Mouse (Mus musculus): Measurements from ENCODE around the gene Ccdc14. TPM values are rescaled to one million over a fixed set of nuclear protein-coding genes. Genes with fewer than 3 reads are reported as not detected.
A peak's percentile ranks its signal among the peaks of the same experiment; 100 is the strongest.
"Not testable (repeated sequence)": the region's sequence is repeated elsewhere in the genome, so short reads cannot be mapped to it uniquely, and the experiment has no call there.

Gene Ccdc14
- total RNA-seq (2021) (1 to 10 TPM; 2.4 to 2.8 TPM), polyA plus RNA-seq (2012; rRNA removed) (1.3 and 2.2 TPM in 2 replicates)
- long read RNA-seq, full-length matches to known transcripts: 2 of 3 reads
- long read RNA-seq, partial matches to known transcripts: 1 of 3 reads
- long read RNA-seq, other reads (novel, unspliced or antisense): 0 of 3 reads

GRCm38 (mm10) chr16:34690334-34691144 lies at the start of gene Ccdc14:
Gene Ccdc14, plus strand, starts transcription at chr16:34690616.
- 1% methylated on average over 53 of the region's 53 CpGs for WGBS

DNA sequence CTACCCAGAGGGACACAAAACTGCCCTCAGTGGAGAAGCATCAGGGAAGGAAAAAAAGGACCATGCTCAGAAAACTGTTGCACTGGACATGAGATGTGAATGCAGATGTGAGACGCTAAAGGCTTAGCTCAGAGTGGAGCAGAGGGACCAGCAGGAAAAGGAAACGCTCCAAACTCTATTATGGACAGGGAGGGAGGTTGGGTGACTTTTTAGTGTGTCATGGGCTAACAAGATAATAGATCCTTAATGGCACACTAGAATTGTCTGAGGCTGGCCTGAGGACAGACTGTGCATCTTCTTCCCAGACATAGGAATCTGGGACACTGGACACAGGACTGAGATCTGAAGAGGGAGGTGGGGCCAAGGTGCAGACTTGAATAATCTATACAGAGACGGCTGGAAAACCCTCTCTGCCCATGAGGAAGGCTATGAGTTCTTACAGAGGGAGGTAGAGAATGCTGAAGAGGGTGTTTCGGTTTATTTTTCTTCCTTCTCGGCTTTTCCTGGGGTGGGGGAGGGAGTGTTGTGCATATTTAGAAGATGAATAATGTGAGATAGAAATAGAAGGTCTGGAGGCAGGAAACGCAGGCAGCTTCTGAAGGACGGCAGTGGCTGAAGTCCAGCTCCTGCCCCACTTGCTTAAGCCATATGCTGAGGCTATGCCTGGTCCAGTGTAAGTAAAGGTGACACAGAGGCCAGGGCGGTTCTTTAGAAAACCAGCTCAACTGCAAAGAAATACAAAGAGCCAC lies 46.7 kb upstream of the Ccdc14 start:
- WGBS: 20% methylated on average over 8 of the region's 8 CpGs
- H3K27ac ChIP-seq: no peak overlapping the region
- intact Hi-C loops (cut with DNase I): no loop called here

More at GRCm38 (mm10) chr16:34690334-34691144, at the start of gene Ccdc14:
- H3K9ac ChIP-seq (ENCODE audit: low read depth, low read length): peak within 1 kb of the TSS; percentile 52
- DNase-seq: peak; percentile 88 to 91
- intact Hi-C loops (cut with DNase I): no loop called here
- H3K27me3 ChIP-seq (ENCODE audit: control insufficient read depth, insufficient read depth, low read length): no peaks in the 10 kb centered on the region
- H3K27ac ChIP-seq: peak within 1 kb of the TSS; percentile 60
- H3K4me3 ChIP-seq: peak within 1 kb of the TSS; percentile 79
- no peaks in the 10 kb centered on the region for H3K79me2 ChIP-seq (replicated peaks; ENCODE audit: control insufficient read depth, insufficient read depth, low read length)
- H3K4me1 ChIP-seq (ENCODE audit: control insufficient read depth, insufficient read depth, low read length): peaks cover 4% of the 10 kb centered on the region
- no peaks in the 10 kb centered on the region for H3K36me3 ChIP-seq (ENCODE audit: control insufficient read depth, insufficient read depth, low read length)
- TF ChIP-seq EP300 (IDR thresholded peaks at IDR 0.05; ENCODE audit: insufficient read depth, low read depth, low read length) (no peak), CTCF (IDR thresholded peaks at IDR 0.05) (no peak)

DNA sequence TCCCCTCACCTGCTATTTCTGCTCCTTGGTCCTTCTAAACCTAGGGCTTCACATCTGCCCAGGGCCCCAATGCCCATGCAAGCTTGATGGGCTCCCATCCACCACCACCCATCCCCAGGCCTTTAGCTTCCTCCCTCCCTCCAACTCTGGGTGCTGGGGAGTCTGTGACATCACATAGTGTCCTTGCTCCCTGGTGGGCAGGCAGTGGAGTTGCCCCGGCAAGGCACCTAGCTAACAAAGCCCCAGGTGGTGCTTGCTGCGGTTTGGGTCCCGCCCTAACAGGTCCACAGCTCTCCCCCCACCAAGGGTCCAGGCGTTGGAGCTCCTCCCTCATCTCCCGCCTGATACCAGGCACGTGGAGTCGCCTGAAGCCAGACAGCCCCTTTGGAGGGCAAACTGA lies 40.8 kb upstream of the Ccdc14 start, which contains the start of gene Ropn1:
Ropn1 (plus strand) TSS at position 301 of the 400 bp plus-strand sequence.
- intact Hi-C loops (cut with DNase I): no loop called here
- H3K79me2 ChIP-seq (replicated peaks; ENCODE audit: control insufficient read depth, insufficient read depth, low read length): no peaks in the 10 kb centered on the region
- no peaks in the 10 kb centered on the region for H3K36me3 ChIP-seq (ENCODE audit: control insufficient read depth, insufficient read depth, low read length)
- no peaks in the 10 kb centered on the region for H3K27me3 ChIP-seq (ENCODE audit: control insufficient read depth, insufficient read depth, low read length)
- DNase-seq: no peak
- no peak within 1 kb of the TSS for H3K27ac ChIP-seq
- no peaks in the 10 kb centered on the region for H3K4me1 ChIP-seq (ENCODE audit: control insufficient read depth, insufficient read depth, low read length)
- H3K4me3 ChIP-seq: no peak within 1 kb of the TSS
- WGBS: 53% methylated on average over 7 of the region's 7 CpGs
- no peak within 1 kb of the TSS for H3K9ac ChIP-seq (ENCODE audit: low read depth, low read length)
- no peak for TF ChIP-seq EP300 (IDR thresholded peaks at IDR 0.05; ENCODE audit: insufficient read depth, low read depth, low read length)
- TF ChIP-seq POLR2A (IDR thresholded peaks at IDR 0.05; ENCODE audit: insufficient read depth, low read depth, low read length): no peak
- no peak for TF ChIP-seq CTCF (IDR thresholded peaks at IDR 0.05)

More for the DNA sequence above, 46.7 kb upstream of the Ccdc14 start:
- H3K9ac ChIP-seq (ENCODE audit: low read depth, low read length): no peak overlapping the region
- H3K79me2 ChIP-seq (replicated peaks; ENCODE audit: control insufficient read depth, insufficient read depth, low read length): no peaks in the 10 kb centered on the region
- H3K4me3 ChIP-seq: no peak overlapping the region
- TF ChIP-seq POLR2A (IDR thresholded peaks at IDR 0.05; ENCODE audit: insufficient read depth, low read depth, low read length) (no peak), EP300 (IDR thresholded peaks at IDR 0.05; ENCODE audit: insufficient read depth, low read depth, low read length) (no peak), CTCF (IDR thresholded peaks at IDR 0.05) (no peak)
- peaks cover 1% of the 10 kb centered on the region for H3K4me1 ChIP-seq (ENCODE audit: control insufficient read depth, insufficient read depth, low read length)
- DNase-seq: no peak
- H3K36me3 ChIP-seq (ENCODE audit: control insufficient read depth, insufficient read depth, low read length): no peaks in the 10 kb centered on the region
- no peaks in the 10 kb centered on the region for H3K27me3 ChIP-seq (ENCODE audit: control insufficient read depth, insufficient read depth, low read length)

DNA sequence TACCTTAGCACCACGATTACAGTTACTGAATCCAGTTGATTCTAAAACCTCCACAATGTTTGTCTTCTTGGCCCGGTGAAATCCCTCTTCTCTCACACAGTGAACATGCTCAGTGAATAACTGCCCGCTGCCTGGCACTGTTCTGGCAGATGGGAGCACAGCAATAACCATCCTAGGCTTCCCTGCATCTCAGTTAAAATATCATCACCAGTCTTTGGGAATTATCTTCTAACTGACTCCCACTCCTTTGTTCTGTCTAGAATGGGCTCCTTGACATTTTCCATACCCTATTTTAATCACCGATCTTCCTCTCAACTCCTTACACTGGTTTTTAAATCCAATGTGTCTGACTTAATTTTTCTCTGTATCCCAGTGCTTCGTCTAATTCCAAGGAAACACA lies 37.4 kb upstream of the Ccdc14 start:
- peaks cover 2% of the 10 kb centered on the region for H3K4me1 ChIP-seq (ENCODE audit: control insufficient read depth, insufficient read depth, low read length)
- TF ChIP-seq EP300 (IDR thresholded peaks at IDR 0.05; ENCODE audit: insufficient read depth, low read depth, low read length): no peak
- TF ChIP-seq CTCF (IDR thresholded peaks at IDR 0.05): no peak
- no peaks in the 10 kb centered on the region for H3K27me3 ChIP-seq (ENCODE audit: control insufficient read depth, insufficient read depth, low read length)
- intact Hi-C loops (cut with DNase I): no loop called here
- 82% methylated on average over 5 of the region's 5 CpGs for WGBS
- no peaks in the 10 kb centered on the region for H3K36me3 ChIP-seq (ENCODE audit: control insufficient read depth, insufficient read depth, low read length)
- no peak for DNase-seq
- H3K79me2 ChIP-seq (replicated peaks; ENCODE audit: control insufficient read depth, insufficient read depth, low read length): no peaks in the 10 kb centered on the region
- no peak overlapping the region for H3K27ac ChIP-seq
- no peak overlapping the region for H3K9ac ChIP-seq (ENCODE audit: low read depth, low read length)
- no peak overlapping the region for H3K4me3 ChIP-seq

GRCm38 (mm10) chr16:34657566-34657965 lies 32.9 kb upstream of the Ccdc14 start:
- H3K4me3 ChIP-seq; H3K27ac ChIP-seq; H3K36me3 ChIP-seq (ENCODE audit: control insufficient read depth, insufficient read depth, low read length); H3K27me3 ChIP-seq (ENCODE audit: control insufficient read depth, insufficient read depth, low read length); H3K79me2 ChIP-seq (replicated peaks; ENCODE audit: control insufficient read depth, insufficient read depth, low read length); H3K9ac ChIP-seq (ENCODE audit: low read depth, low read length); H3K4me1 ChIP-seq (ENCODE audit: control insufficient read depth, insufficient read depth, low read length); DNase-seq; intact Hi-C loops (cut with DNase I): not testable (repeated sequence)
- 4% methylated on average over 16 of the region's 16 CpGs for WGBS

DNA sequence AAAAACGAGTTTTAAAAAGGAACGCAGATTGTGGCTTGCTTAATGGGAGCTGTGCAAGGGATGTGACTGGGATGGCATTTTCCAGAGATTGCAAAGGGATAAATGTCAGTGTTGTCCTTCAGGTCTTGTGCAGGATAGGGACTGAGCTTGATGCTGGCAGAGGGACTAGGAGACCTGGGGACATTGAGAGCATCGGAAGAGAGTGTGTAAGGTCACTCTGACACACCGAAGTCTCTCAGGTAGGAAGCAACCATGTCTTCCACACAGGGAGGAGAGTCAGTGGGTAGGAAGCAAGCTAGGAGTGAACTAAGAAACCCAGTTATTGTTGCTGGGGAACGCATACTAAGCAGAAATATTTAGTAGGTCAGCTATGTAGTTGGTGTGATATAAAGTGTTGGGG lies 32.4 kb upstream of the Ccdc14 start:
- no peak overlapping the region for H3K4me3 ChIP-seq
- DNase-seq: no peak
- no peak for TF ChIP-seq EP300 (IDR thresholded peaks at IDR 0.05; ENCODE audit: insufficient read depth, low read depth, low read length)
- TF ChIP-seq POLR2A (IDR thresholded peaks at IDR 0.05; ENCODE audit: insufficient read depth, low read depth, low read length): no peak
- no peak for TF ChIP-seq CTCF (IDR thresholded peaks at IDR 0.05)
- intact Hi-C loops (cut with DNase I): no loop called here
- H3K4me1 ChIP-seq (ENCODE audit: control insufficient read depth, insufficient read depth, low read length): peaks cover 2% of the 10 kb centered on the region
- H3K27me3 ChIP-seq (ENCODE audit: control insufficient read depth, insufficient read depth, low read length): no peaks in the 10 kb centered on the region; the same call in 1 of the 2 replicates
- H3K36me3 ChIP-seq (ENCODE audit: control insufficient read depth, insufficient read depth, low read length): no peaks in the 10 kb centered on the region
- no peak overlapping the region for H3K27ac ChIP-seq
- no peak overlapping the region for H3K9ac ChIP-seq (ENCODE audit: low read depth, low read length)
- 28% methylated on average over 5 of the region's 5 CpGs for WGBS
- no peaks in the 10 kb centered on the region for H3K79me2 ChIP-seq (replicated peaks; ENCODE audit: control insufficient read depth, insufficient read depth, low read length)

All from heart, adult 2 months (tissue).